Mouse (Mus musculus): ENCODE measurements at regions not wholly inside any gene's neighbourhood (a gene's known extent, or its start where the extent isn't known, plus 50 kb on each side); places are given as distances from the start of the nearest gene placed in this dataset.
A peak's percentile ranks its signal among the peaks of the same experiment; 100 is the strongest.
"Not testable (repeated sequence)": the region's sequence is repeated elsewhere in the genome, so short reads cannot be mapped to it uniquely, and the experiment has no call there.

GRCm38 (mm10) chr2:94849097-94849496 is 411.2 kb upstream of the Api5 start:
- 80% methylated on average over 2 of the region's 2 CpGs for WGBS

GRCm38 (mm10) chr2:94846394-94846793 is 408.5 kb upstream of the Api5 start:
- H3K36me3 ChIP-seq, result no peaks in the 10 kb centered on the region
- H3K27me3 ChIP-seq (replicated peaks), result no peaks in the 10 kb centered on the region
- H3K9me3 ChIP-seq, result no peaks in the 10 kb centered on the region
- no peak overlapping the region for H3K4me2 ChIP-seq (replicated peaks)
- no peak overlapping the region for H3K27ac ChIP-seq
- no peaks in the 10 kb centered on the region for H3K4me1 ChIP-seq (replicated peaks)
- 0 out of 2 replicates have a peak, but pooled peaks have one; percentile 56 for ATAC-seq
- 47% methylated on average over 3 of the region's 3 CpGs for WGBS
- H3K4me3 ChIP-seq (replicated peaks), result no peak overlapping the region
- no peak overlapping the region for H3K9ac ChIP-seq

More at GRCm38 (mm10) chr2:94849097-94849496, 411.2 kb upstream of the Api5 start:
- not testable (repeated sequence) for H3K9ac ChIP-seq; H3K36me3 ChIP-seq; H3K27me3 ChIP-seq (replicated peaks); ATAC-seq; H3K9me3 ChIP-seq; H3K4me2 ChIP-seq (replicated peaks); H3K27ac ChIP-seq; H3K4me3 ChIP-seq (replicated peaks); H3K4me1 ChIP-seq (replicated peaks)

All from intestine, embryonic 15.5 days (tissue).